Mouse (Mus musculus) ES-Bruce4 (cell line): Measurements from ENCODE around the gene Lpar3. TPM values are rescaled to one million over a fixed set of nuclear protein-coding genes. Genes with fewer than 3 reads are reported as not detected.

Experiments
- H3K27ac ChIP-seq: 2 replicates; pipeline ENCODE4 v1.5.1; 2012; ENCODE audit warnings: low read length, inconsistent platforms; ENCODE audit not compliant: insufficient read depth
- H3K27me3 ChIP-seq: 2 replicates; pipeline ENCODE4 v1.6.1; 2012; ENCODE audit warnings: mild to moderate bottlenecking, low read length, inconsistent platforms; ENCODE audit not compliant: control insufficient read depth, poor library complexity, insufficient read depth, severe bottlenecking
- H3K36me3 ChIP-seq: 2 replicates; pipeline ENCODE4 v1.6.1; 2012; ENCODE audit warnings: inconsistent platforms, mild to moderate bottlenecking, low read length, moderate library complexity; ENCODE audit not compliant: control insufficient read depth, poor library complexity, insufficient read depth, severe bottlenecking
- H3K4me1 ChIP-seq: one replicate; pipeline ENCODE4 v1.8.1; 2011; ENCODE audit warnings: low read length; ENCODE audit not compliant: control insufficient read depth, insufficient read depth
- H3K4me3 ChIP-seq: 2 replicates; pipeline ENCODE4 v1.5.1; 2011; ENCODE audit warnings: low read depth, mild to moderate bottlenecking, low read length
- H3K9ac ChIP-seq: 2 replicates; pipeline ENCODE4 v1.6.1; 2012; ENCODE audit warnings: low read depth, mild to moderate bottlenecking, inconsistent platforms; ENCODE audit not compliant: poor library complexity, severe bottlenecking
- H3K9me3 ChIP-seq: replicated peaks from 2 replicates; pipeline ENCODE4 v1.6.1; 2012; ENCODE audit warnings: mild to moderate bottlenecking, low read length, inconsistent platforms; ENCODE audit not compliant: control insufficient read depth, poor library complexity, insufficient read depth, severe bottlenecking
- CTCF ChIP-seq: IDR thresholded peaks from one replicate; pipeline ENCODE4 v1.8.1; 2011; ENCODE audit warnings: low read depth, low read length
- EP300 ChIP-seq: IDR thresholded peaks from 2 replicates; pipeline ENCODE4 v1.6.1; 2011; ENCODE audit warnings: low read depth, low read length; ENCODE audit not compliant: insufficient read depth
- POLR2A ChIP-seq: IDR thresholded peaks from one replicate; pipeline ENCODE4 v1.8.1; 2011; ENCODE audit warnings: low read length; ENCODE audit not compliant: insufficient read depth
- polyA plus RNA-seq: library from polyadenylated mRNA; stranded (reverse); fragments of >200 nt; gene quantifications from 2 replicates; pipeline ENCODE4 v1.2.4, GENCODE M21; 2011; ENCODE audit warnings: low read depth; ENCODE audit not compliant: missing spikeins, insufficient read depth, insufficient read length

Lpar3 gene
- polyA plus RNA-seq, 1 experiment: 0.33 TPM

DNA sequence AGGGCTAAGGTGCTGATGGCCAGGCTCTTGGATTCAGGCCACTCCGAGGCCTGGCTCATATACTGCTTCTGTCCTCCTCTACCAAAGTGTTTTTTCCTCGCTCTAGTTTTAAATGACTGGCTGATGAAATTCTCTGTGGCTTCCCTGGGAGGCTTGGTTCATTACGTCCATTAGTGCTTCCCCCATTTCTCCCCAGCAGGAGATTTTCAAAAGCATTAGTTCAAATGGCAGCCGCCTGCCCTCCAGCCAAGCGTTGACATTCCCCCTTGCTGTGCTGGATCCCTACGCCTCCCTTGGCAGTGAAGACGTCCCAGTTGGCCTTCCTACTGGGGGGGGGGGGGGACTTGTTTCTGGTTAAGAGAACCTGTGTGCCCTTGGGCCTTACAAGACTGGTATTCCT, 113.3 kb downstream of the Lpar3 start:
- Histone ChIP-seq H3K4me1 (no peaks in the 10 kb centered on the region), H3K27me3 (no peaks in the 10 kb centered on the region), H3K4me3 (no peak overlapping the region), H3K27ac (no peak overlapping the region), H3K9me3 (no peaks in the 10 kb centered on the region), H3K9ac (no peak overlapping the region), H3K36me3 (no peaks in the 10 kb centered on the region)
- TF ChIP-seq POLR2A (no peak), EP300 (no peak), CTCF (no peak)

Other genes starting within 250 kb of the Lpar3 start
- 22.4 and 23.0 TPM in 2 replicates for gene Syde2, start 233.1 kb upstream of the Lpar3 start, polyA plus RNA-seq
- gene Wdr63, start 112.8 kb upstream of the Lpar3 start, polyA plus RNA-seq: not detected in 2 replicates
- gene Mcoln3, start 103.5 kb upstream of the Lpar3 start, polyA plus RNA-seq: 13.1 and 15.2 TPM in 2 replicates
- gene Mcoln2, start 71.1 kb upstream of the Lpar3 start, polyA plus RNA-seq: not detected in 2 replicates
- gene Ssx2ip, start 183.7 kb downstream of the Lpar3 start, polyA plus RNA-seq: 27.3 and 28.2 TPM in 2 replicates
- gene Ctbs, start 228.8 kb downstream of the Lpar3 start, polyA plus RNA-seq: 15.1 and 17.1 TPM in 2 replicates